Mouse (Mus musculus) CD4-positive helper T cell, adult 2 months (primary cell): Measurements from ENCODE around the gene Gna11.

ENCODE experiments used
- DNase-seq: peaks from one replicate; pipeline ENCODE4 v3.0.0-alpha.2; 2012; ENCODE audit warnings: low read depth, missing footprints, low spot score

Gna11 gene

DNA sequence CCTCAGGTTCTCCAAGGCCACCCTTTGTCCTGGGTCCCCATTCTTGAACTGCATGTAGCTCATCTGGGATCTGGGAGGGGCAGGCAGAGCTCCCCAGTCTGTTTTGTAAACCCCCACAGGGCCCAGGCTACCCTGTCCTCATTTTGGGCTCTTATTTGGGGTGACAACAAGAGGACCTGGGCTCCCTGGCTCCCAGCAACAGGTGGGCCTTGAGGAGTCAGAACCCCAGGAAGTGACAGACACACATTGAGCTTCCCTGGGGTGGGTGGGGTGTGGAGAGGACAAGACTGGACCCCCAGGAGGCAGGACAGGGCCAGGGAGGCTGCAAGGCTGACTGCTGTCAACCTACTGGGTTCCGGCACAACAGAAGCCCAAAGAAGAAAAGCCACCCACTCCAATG lies 1.4 kb downstream of the Gna11 start:
- no peak for DNase-seq

DNA sequence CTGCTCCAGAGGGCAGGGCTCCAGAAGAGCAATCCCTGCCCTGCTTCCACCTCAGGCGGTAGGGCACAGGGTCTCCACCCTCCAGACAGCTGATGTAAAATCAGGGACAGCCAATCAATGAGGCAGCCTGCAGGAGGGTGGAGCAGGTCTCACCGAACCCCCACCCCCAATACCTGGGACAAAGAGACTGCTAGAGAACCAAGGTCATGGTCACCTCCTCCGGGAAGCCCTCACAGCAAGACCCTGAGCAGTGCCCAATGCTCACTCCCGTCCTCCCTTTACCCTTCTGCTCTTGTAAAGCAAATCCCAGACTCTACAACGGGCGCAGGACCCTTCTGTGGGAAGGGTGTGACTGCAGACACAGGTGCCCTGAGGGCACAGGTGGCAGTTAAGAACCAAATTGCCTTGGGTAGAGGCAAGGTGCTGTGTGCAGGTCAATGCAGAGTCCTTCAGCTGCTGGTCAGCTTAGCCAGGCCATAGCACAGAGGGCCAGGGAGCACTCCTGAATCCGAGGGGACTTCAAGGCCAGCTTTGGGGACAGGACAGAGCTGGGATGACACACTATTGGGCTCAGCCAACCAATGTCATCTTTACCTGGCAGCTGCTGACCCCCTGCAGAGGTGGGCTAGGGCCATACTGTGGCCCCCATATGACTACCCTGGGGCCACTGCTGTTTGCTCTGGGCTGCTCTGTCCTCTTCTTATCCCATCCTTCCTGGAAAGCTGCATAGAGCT lies 2.1 kb downstream of the Gna11 start:
- DNase-seq: no peak

DNA sequence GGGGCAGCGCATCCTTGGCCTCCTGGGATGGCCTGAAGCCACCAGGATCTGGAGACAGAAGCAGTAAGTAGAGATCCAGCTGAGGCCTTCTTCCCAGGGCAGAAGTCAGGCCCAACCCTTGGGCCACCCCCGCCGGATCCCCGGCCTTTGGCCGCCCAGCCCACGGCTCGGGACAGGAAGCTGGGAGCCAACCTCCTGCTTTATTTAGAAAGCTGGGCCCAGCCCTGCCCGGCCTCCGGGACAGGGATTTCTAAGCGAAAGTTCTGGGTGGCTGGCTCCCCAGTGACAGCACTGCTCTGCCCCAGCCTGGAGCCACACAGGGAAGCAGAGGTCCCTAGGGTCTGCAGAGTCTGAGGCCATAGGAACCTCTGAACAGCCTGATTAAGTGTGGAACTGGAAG lies 3.2 kb downstream of the Gna11 start:
- no peak for DNase-seq

DNA sequence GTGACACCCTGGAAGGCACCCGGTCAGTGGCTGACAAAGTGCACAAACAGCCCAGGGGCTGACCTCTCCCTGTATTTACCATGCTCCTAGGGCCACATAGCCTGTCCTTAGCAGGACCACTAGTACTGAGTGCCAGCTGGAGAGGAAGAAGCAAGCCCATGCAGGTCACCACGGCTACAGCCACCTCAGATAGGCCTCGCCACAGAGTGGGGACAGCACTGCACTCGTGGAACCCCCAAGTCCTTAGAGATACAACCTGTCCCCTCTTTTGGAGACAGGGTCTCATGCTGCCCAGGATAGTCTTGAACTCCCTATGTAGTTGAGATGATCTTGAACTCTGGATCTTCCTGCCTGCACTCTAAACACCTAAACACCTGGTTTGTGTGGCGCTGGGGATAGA lies 3.6 kb downstream of the Gna11 start:
- no peak for DNase-seq

DNA sequence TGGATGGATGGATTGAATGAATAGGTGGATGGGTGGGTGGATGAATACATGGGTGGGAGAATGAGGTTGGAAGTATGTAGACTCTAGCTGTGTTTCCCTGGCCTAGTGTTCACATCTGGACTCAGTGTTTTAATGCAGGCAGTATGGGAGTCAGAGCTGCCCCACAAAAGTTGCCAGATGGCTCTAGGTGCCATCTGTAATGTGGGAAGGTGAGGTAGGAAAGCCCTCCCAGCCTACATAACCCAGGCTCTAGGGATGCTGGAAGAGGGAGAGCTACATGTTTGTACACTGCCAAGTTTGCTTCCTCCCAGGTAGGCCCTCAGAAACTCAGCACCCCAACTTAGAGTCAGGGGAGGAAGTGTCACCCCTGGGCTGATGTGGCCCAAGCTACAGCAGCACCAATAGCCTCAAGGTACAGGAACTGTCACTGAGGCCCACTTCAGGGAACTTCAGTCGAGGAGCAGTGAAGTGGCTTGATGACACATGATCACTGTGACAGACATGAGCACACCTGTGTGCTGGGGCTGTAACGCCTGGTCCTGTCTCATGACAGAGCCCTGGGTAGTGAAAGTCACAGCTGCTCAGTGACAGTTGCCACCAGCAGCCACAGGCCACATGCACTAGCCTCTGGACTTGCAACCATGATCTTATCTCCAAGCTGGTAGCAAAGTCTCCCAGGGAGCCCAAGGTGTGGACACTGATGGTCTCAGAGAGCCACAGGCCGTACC lies 6.5 kb downstream of the Gna11 start:
- DNase-seq: peak; percentile 30

DNA sequence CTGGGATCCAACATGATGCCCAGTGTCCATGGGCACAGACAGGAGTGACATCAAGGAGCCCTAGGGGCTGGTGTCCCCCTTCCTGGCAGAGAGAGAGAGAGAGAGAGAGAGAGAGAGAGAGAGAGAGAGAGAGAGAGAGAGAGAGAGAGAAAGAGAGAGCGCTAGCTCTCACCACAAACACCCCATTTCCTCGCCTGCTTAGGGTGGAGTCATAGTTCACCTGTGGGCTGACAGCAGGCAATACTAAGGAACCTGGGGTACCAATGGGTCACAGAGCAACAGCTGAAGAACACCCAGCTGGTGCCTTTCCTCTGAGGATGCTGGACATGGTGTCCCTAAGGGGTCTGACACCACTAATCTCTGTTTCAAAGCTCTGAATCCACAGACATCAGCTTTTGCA lies 7.6 kb downstream of the Gna11 start:
- peak; percentile 55 for DNase-seq

DNA sequence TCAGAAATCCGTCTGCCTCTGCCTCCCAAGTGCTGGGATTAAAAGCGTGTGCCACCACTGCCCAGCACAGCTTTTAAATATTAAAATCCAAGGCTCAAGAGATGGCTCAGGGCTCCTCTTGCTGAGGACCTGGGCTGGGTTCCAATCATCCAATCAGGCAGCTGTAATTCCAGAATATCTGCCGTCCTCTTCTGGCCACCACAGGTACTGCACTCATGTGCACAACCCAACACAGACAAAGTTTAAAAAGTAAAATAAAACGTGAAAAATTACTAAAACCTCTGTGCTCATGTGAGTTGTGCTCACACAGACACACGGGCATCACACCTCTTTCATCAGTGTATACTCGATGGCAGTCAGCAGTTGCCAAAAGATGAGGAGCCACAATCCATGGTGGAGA lies 8.3 kb downstream of the Gna11 start:
- DNase-seq: peak; percentile 29

DNA sequence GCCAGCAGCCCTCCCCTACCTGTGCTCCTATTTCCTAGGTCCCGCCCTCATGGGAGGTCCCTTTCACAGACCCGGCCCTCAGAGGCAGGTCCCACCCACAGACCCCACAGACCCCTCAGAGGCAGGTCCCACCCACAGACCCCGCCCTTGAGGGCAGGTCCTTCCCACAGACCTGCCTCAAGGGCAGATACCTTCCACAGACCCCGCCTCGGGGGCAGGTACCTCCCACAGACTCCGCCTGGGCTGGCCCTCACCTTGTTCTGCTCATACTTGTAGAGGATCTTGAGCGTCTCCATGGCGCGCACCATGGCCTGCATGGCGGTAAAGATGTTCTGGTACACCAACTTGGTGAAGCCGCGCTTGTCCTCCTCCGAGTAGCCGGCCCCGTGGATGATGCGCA lies 10.2 kb downstream of the Gna11 start:
- DNase-seq: no peak

DNA sequence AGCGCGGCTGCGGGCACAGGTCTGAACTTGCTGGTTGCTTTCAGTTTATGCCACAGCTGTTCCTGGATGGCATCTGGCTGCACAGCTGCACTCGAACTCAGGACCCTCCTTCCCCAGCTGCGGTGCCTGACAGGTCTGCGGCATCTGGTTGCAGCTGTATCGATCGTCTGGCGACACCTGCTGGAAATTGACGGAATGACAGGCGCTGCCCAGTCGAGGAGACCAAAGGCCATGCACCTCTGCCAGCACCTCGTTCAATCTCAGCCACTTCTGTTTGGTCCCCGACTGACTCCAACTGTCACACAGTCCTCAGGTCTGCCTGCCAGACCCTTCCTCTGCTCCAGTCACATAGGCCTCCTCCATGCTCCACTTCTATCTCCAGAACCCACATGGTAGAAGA lies 18.2 kb downstream of the Gna11 start:
- DNase-seq: peak; percentile 84

DNA sequence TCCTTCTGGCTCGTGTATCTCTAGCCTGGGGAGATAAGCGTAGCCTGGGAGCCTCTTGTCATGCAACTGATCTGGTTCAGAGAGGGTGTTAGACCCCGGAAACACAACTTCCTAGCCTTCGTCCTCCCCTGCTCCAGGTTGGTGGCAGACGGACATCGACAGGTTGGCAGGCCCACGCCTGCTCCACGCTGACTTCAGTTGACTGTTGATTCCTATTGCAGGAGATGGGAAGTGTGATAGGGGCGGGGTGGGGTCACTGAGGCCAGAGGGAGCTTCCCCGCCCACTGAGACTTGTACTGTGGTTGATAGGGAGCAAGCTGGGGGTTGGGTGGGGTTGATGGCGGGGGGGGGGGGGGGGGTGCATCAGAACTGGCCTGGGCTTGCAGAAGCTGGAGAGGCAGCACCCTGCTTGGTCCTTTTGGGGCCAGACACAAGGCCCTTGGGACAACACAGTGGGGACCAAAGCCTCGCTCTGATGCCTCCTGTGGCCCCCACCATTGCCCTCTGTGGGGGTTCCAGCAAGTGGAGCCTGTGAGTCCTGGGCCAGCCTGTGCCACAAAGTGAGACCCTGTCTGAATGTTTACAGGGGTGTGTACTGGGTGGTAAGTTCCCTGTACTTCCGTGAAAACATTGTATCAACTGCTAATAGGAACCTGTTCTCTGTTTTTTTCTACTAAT lies 19.8 kb downstream of the Gna11 start:
- DNase-seq: peak; percentile 64

DNA sequence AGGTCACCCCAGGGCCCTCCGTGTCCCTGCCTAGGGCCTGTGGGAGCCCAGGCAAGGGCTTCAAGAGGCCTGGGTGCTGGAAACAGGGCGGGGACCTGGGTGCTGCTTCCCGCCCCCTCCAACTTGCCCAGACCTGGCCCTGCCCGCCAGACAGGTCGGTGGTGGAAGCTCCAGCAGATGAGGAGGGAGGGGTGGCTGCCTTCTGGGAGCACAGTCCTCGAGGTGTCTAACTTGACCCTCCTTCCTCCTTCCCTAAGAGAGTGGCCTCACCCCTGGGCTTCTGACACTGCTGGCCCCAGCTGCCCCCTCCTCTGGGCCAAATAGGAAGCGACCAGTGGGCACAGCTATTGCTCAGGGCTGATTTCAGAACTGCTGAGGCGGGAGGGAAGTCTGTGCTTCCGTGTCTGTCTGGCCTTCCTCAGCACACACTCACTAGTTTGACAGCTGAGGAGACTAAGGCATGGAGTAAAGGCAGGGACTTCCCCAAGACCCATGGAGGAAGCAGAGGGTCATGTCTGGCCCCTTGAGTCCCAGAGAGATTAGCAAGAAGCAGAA lies 20.9 kb downstream of the Gna11 start, which contains the start of gene Gna15:
Gene Gna15 (minus strand): TSS at position 175 of the 555 bp plus-strand sequence.
- DNase-seq: peak; percentile 61

DNA sequence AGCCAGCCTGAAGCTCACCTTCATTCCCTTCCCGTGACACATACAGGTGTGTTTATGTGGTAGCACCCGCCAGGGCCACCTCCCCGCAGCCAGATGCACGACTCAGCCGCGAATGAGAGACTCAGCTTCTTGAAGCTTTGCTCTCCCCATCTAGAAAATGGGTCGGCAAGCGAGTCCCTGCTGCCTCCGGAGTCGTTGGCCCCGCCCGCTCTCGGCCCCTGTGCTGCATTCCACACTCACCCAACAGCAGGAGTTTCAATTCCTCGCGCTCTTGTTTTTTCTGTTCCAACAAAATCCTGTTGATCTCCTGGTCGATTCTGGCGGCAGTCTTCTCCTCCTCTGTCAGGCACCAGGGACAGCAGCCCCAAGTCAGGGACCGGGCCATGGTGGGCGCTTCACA lies 21.4 kb downstream of the Gna11 start:
- peak; percentile 48 for DNase-seq

DNA sequence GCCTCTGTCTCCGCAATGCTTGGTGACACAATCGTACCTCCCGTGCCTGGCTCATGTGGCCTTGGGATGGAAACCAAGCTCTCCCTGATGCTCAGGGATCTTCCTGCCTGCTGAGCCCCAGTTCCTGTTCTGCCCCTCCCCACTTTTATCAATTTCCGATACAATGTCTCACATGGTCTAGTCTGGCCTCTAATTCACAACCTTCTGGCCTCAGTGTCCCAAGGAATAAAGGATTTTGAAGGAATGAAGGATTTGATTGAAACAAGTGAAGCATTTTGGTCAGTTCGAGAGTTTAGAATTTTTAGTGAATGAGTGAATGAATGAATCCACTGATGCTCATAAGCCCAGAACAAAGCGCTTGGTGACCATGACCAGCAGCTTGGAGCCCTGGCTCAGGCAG lies 21.8 kb downstream of the Gna11 start:
- DNase-seq: no peak

DNA sequence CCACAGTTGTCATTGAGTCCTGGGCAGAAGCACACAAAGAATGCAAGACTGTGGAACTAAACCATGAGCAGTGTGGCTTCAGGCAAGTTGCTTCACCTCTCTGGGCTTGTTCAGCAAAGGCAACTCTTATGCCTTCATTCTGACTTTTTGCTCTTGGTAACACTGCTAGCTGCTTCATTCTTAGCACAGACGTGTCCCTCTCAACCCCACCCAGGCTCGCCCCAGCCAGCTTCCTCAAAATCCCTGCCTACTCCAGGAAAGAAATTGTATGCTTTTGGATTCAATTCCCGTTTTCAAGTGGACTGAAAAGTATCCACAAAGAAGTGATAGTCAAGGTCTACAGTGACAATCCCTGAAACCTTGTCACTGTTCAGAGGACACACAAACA lies 25.0 kb downstream of the Gna11 start:
- no peak for DNase-seq

DNA sequence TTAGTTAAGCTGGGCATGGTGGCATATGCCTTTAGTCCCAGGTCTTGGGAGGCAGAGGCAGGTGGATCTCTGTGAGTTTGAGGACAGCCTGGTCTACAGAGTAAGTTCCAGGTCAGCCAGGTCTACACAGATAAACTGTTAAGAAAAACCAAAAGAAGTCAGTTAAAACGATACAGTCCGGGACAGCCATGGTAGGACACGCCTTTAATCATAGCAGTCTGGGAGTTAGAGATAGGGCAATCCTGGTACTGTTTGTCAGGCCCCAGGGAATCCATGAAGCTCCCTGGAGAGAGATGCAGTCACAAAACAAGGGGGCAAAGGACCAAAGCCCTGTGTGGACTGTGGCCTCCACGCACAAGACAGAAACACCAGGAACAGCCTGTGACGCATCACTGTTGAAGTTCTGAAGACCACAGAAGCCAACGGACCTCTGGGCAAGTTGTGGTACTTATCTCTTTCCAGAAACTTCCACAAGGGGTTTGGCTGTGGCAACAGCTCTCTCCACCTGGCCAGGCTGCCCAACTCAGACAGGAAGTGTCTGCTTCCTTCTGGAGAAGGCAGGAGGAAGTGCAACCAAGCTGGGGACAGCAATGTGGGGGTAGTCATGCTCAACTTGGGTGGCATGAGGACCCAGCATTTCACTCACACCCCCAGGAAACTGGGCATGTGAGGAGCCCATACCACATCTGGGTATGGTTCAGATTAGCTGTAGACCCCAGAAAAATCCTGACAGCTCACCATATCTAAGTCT lies 25.6 kb downstream of the Gna11 start:
- DNase-seq: peak; percentile 37

DNA sequence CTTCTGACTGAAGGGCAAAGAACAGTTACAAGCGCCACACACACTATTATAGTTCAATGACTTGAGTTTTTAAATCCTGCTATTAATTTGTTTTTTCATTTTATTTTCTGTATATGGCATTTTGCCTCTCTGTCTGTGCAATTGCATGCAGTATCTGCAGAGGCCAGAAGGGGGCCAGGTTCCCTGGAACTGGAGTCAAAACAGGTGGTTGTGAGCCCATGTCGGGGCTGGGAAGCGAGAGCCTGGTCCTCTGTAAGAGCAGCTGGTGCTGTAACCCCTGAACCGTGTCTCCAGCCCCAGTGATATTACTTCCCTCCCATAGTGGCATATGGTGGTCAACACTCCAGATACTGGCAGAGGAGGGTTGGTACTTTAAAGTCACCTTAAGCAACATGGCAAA lies 26.4 kb downstream of the Gna11 start:
- DNase-seq: peak; percentile 76

DNA sequence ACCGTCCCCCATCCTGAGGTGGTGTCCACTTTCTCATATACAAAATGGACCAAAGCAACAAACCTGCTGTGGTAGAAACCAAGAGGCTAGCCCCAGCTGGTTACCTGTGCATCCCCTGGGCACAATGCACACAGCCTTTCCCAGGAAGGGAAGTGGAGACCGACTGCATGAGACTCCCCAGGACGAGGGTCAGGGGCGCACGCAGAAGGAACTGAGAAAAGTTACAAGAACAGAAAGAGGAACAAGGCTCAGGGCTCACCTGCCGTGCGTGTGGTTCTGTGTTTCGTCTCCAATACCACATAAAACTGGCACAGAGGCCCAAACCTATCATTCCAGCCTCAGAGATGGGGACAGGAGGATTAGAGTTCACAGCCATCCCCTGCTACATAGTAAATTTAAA lies 27.8 kb downstream of the Gna11 start:
- no peak for DNase-seq

DNA sequence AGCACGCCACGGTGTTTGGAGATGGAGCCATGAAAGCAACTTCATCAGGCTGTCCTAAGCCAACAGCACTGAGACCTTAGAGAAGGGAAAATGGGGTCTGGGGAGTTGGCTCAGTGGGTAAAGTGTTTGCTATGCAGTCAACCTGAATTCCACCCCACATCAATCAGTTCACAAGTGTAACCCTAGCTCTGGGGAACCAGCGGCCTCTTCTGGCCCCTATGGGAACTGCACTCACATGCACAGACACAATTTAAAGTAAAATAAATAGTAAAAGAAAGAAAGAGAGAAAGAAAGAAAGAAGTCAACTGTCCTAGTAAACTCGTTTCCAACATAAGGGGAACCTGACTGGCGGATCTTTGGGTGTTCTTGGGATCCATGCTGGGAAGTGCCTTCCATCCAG lies 31.2 kb downstream of the Gna11 start:
- no peak for DNase-seq

DNA sequence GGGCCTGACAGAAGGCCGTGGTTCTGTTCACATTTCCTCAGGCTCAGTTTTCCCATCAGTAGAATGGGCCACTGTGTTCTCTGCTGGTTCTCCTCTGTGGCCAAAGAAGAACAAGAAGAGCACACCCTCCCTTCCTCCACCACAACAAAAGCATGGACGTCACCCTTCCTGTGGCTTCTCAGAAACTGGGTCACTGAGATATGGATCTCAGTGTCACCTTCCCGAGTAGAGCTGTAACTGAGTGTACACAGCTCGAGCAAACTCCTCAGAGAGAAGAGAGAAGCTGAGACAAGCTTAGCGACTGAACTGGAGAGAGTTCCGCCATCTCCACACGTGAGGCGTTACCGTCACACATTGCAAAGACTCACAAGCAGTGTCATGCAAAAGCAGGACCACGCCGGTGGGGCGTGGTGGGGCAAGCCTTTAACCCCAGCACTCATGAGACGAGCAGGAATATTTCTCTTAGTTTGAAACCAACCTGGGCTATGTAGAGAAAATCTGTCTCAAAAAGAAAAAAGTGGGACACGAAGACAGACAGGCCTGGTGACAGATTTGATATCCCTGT lies 34.7 kb downstream of the Gna11 start:
- DNase-seq: peak; percentile 91

DNA sequence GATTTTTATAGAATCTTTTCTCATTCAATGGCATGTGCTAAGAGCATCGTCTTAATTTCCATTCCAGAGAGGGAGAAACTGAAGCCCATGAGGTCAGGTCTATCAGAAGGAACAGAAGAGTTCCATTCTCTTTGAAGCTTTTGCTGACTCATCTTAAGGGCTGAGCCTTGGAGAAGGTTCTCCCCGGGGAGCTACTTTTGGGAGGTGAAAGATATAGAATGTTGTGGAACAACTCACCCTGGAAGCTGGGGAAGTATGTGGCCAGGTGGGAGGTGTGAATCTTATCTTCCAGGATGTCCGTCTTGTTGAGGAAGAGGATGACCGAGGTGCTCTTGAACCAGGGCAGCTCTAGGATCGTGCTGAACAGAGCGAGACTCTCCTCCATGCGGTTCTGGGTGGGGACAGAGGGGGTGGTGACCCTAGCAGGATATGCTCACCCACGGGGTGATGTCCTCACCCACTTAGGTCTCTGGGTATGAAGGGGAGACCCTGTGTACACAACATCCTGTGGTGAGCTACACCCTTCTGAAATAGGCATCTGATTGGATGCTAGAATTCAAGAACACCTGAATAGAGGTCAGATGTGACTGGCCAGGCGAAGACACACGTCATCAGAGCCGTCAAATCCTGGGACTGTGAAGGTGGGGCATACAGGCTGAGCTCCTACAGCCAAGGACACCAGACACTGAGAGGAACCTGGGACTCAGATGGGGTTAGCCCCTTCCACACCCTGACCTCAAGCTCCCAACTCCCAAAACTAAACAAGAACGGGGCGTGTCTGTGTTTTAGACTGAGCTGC lies 37.1 kb downstream of the Gna11 start:
- DNase-seq: peak; percentile 91

DNA sequence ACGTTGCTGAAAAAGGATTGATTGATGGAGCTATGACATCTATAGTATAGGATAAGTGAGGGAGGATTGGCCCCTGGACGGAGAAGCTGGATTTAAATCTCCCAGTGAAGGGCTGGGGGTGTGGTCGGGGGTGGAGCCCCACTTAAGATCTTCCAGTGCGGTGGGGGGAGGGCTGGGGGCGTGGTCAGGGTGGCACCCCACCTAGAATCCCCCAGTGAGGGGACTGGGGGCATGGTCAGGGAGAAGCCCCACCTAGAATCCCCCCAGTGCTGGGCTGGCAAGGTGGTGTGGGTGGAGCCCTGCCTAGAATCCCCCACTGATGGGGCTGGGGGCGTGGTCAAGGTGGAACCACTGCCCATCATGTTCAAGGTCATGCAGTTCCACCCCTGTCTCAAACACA lies 37.9 kb downstream of the Gna11 start:
- DNase-seq: peak; percentile 39
